11 mouse cellular contexts compared by ENCODE assay signal in the genomic region with DNA sequence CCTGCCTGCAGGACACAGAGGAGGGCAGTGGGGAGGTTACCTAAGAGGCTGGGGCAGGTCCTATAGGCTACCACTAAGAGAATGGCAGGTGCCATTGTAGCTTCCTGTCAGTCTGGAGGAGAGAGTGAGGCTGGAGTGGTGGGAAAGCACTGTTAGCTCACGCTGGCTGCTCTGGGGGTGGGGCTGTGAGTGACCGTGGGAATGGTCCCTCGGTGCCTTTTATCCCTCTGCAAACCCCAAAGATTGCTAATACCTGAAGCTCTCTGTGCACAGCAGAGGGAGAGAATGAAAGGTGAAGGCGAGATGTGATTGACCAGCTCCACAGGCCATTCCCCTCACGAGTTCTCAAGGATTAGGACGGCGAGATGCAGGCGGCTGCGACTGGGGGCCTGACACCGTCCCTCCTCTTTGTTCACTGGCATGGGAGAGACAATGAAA.
DNase-seq lines count a peak whose midpoint lies in the region; ATAC-seq lines count a peak whose summit lies in the region.
"Had no signal": no experiment of that assay in that cellular context is flagged by ENCODE, and none has a peak within 500 bp of the region (broad histone marks: within the 10 kb centered on the region; RNA-seq: fewer than 3 reads in every experiment).

No protein-coding gene starts in this region.

- H3K9ac ChIP-seq in midbrain, embryonic 16.5 days (ENCODE audit: low read depth, low read length) = peak overlapping the region; percentile 17
- H3K9ac ChIP-seq: liver, embryonic 15.5 days had no signal

- DNase-seq in layer of hippocampus, adult 9-11 months = peak; percentile 11
- DNase-seq in layer of hippocampus, postnatal 25 days (ENCODE audit: extremely low spot score in 1 of 2, low spot score in 1 of 2) = no peak
- peak; percentile 67 for DNase-seq in embryo, embryonic 11 days
- peak; percentile 63 for DNase-seq in hindbrain, embryonic 10.5 days (ENCODE audit: low spot score)
- DNase-seq in spleen, postnatal 14 days (ENCODE audit: low spot score in 2 of 2) = no peak
- no peak for DNase-seq in layer of hippocampus, postnatal 36 days
- no peak for DNase-seq in cerebellum, postnatal 25 days
- DNase-seq: kidney, postnatal 36 days; thymus, postnatal 14 days had no signal

- H3K27ac ChIP-seq in hindbrain, embryonic 10.5 days = peak overlapping the region; percentile 91
- H3K27ac ChIP-seq in midbrain, embryonic 16.5 days (ENCODE audit: low read length) = peak overlapping the region; percentile 4
- H3K27ac ChIP-seq: liver, embryonic 15.5 days had no signal

- no peaks in the 10 kb centered on the region for H3K9me3 ChIP-seq in hindbrain, embryonic 10.5 days
- no peaks in the 10 kb centered on the region for H3K9me3 ChIP-seq in midbrain, embryonic 16.5 days (replicated peaks; ENCODE audit: control insufficient read depth, low read length, poor library complexity, severe bottlenecking)
- H3K9me3 ChIP-seq: liver, embryonic 15.5 days had no signal

- H3K4me2 ChIP-seq in midbrain, embryonic 16.5 days (ENCODE audit: low read length) = peak overlapping the region; percentile 1; the same call in 1 of the 2 replicates
- H3K4me2 ChIP-seq: liver, embryonic 15.5 days had no signal

- peak; percentile 78 for ATAC-seq in midbrain, embryonic 16.5 days

- WGBS in hindbrain, embryonic 10.5 days = 8% methylated on average over 10 of the region's 10 CpGs
- 3% methylated on average over 10 of the region's 10 CpGs for WGBS in midbrain, embryonic 16.5 days

- peak overlapping the region; percentile 31 for H3K4me3 ChIP-seq in hindbrain, embryonic 10.5 days
- no peak overlapping the region for H3K4me3 ChIP-seq in midbrain, embryonic 16.5 days (ENCODE audit: low read depth, low read length)
- H3K4me3 ChIP-seq: liver, embryonic 15.5 days had no signal

- H3K36me3 ChIP-seq in hindbrain, embryonic 10.5 days = no peaks in the 10 kb centered on the region
- H3K36me3 ChIP-seq in midbrain, embryonic 16.5 days (ENCODE audit: control insufficient read depth, insufficient read depth, low read length) = no peaks in the 10 kb centered on the region
- H3K36me3 ChIP-seq: liver, embryonic 15.5 days had no signal

- H3K27me3 ChIP-seq in hindbrain, embryonic 10.5 days (ENCODE audit: insufficient read depth, poor library complexity, severe bottlenecking) = peaks cover 29% of the 10 kb centered on the region
- no peaks in the 10 kb centered on the region; the same call in 1 of the 2 replicates for H3K27me3 ChIP-seq in midbrain, embryonic 16.5 days (ENCODE audit: control insufficient read depth, insufficient read depth, low read depth, low read length)
- H3K27me3 ChIP-seq: liver, embryonic 15.5 days had no signal

- peaks cover 86% of the 10 kb centered on the region for H3K4me1 ChIP-seq in hindbrain, embryonic 10.5 days (replicated peaks)
- H3K4me1 ChIP-seq in midbrain, embryonic 16.5 days (ENCODE audit: control insufficient read depth, insufficient read depth, low read length) = peaks cover 19% of the 10 kb centered on the region

Comparison
In these comparisons a context has a peak if more than half of its experiments do, and no peak if none do; other contexts are left out.
1. DNase-seq: peak in layer of hippocampus, adult 9-11 months (single experiment), embryo, embryonic 11 days (single experiment) and hindbrain, embryonic 10.5 days (single experiment); none in layer of hippocampus, postnatal 25 days (0 of 2), spleen, postnatal 14 days (0 of 2), layer of hippocampus, postnatal 36 days (0 of 2) and cerebellum, postnatal 25 days (0 of 2).